ENCODE assay signal across 28 mouse cellular contexts in the genomic region with DNA sequence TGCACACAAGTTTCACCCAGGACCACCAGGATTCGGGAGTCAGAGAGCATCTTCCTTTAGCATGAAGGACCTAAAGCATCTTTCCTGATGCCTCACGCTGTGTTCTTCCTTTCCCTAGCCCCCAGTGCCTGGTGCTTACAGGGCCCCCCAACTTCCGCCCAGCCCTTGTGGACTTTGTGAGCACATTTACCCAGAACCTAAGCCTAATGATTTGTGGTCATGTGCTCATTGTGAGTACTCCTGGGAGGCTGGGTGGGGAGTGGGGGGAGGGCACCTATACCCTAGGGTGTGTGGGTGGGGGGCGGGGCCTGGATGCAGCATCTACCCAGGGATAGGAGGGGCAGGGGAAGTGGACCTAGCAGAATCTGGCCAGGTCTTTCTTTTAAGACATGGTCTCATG. TPM values are rescaled to one million over a fixed set of nuclear protein-coding genes. Genes with fewer than 3 reads are reported as not detected.
DNase-seq lines count a peak whose midpoint lies in the region; ATAC-seq and TF ChIP-seq lines count a peak whose summit lies in the region.
"Had no signal": no experiment of that assay in that cellular context is flagged by ENCODE, and none has a peak within 500 bp of the region (broad histone marks: within the 10 kb centered on the region; RNA-seq: fewer than 3 reads in every experiment).

No protein-coding gene starts in this region.

- no peak for TF ChIP-seq CTCF in liver, postnatal 0 days (IDR thresholded peaks at IDR 0.05; ENCODE audit: low read depth)

- peaks cover 23% of the 10 kb centered on the region for H3K4me1 ChIP-seq in liver, postnatal 0 days (ENCODE audit: insufficient read depth)
- H3K4me1 ChIP-seq in liver, embryonic 12.5 days: no peaks in the 10 kb centered on the region
- H3K4me1 ChIP-seq in intestine, embryonic 15.5 days (replicated peaks): no peaks in the 10 kb centered on the region
- H3K4me1 ChIP-seq: embryonic facial prominence, embryonic 12.5 days; embryonic facial prominence, embryonic 15.5 days had no signal

- no peak overlapping the region for H3K9ac ChIP-seq in liver, postnatal 0 days (replicated peaks)
- no peak overlapping the region for H3K9ac ChIP-seq in liver, embryonic 12.5 days
- H3K9ac ChIP-seq in intestine, embryonic 15.5 days: no peak overlapping the region
- H3K9ac ChIP-seq: embryonic facial prominence, embryonic 12.5 days; embryonic facial prominence, embryonic 15.5 days; forebrain, postnatal 0 days; heart, embryonic 12.5 days; heart, embryonic 15.5 days; hindbrain, embryonic 14.5 days had no signal

- 0 out of 2 replicates have a peak overlapping the region, but pooled peaks have one; percentile 3 for H3K27ac ChIP-seq in liver, postnatal 0 days (ENCODE audit: low read depth)
- no peak overlapping the region for H3K27ac ChIP-seq in liver, embryonic 12.5 days
- H3K27ac ChIP-seq in intestine, embryonic 15.5 days: no peak overlapping the region
- H3K27ac ChIP-seq: embryonic facial prominence, embryonic 12.5 days; embryonic facial prominence, embryonic 15.5 days; heart, embryonic 15.5 days; hindbrain, embryonic 14.5 days; hindbrain, postnatal 0 days had no signal

- no peaks in the 10 kb centered on the region for H3K36me3 ChIP-seq in liver, postnatal 0 days (replicated peaks; ENCODE audit: insufficient read depth, low read length)
- H3K36me3 ChIP-seq in liver, embryonic 12.5 days: no peaks in the 10 kb centered on the region
- H3K36me3 ChIP-seq in intestine, embryonic 15.5 days: no peaks in the 10 kb centered on the region
- no peaks in the 10 kb centered on the region for H3K36me3 ChIP-seq in splenic B cell, adult 2 months (ENCODE audit: control insufficient read depth, insufficient read depth, low read length, poor library complexity, severe bottlenecking)
- H3K36me3 ChIP-seq: embryonic facial prominence, embryonic 12.5 days; embryonic facial prominence, embryonic 15.5 days; heart, embryonic 12.5 days; heart, embryonic 15.5 days had no signal

- no peak overlapping the region for H3K4me2 ChIP-seq in liver, postnatal 0 days (ENCODE audit: low read depth, low read length)
- no peak overlapping the region for H3K4me2 ChIP-seq in liver, embryonic 12.5 days
- no peak overlapping the region for H3K4me2 ChIP-seq in intestine, embryonic 15.5 days (replicated peaks)
- H3K4me2 ChIP-seq: embryonic facial prominence, embryonic 12.5 days; embryonic facial prominence, embryonic 15.5 days; heart, embryonic 12.5 days; heart, embryonic 15.5 days; hindbrain, embryonic 14.5 days had no signal

- ATAC-seq in liver, postnatal 0 days: peak; percentile 30; the same call in 1 of the 2 replicates
- ATAC-seq in liver, embryonic 12.5 days: no peak
- ATAC-seq in intestine, embryonic 15.5 days: peak; percentile 46; the same call in 1 of the 2 replicates
- ATAC-seq: forebrain, embryonic 14.5 days; forebrain, postnatal 0 days; hindbrain, postnatal 0 days had no signal

- DNase-seq in liver, postnatal 0 days: no peak
- DNase-seq in splenic B cell, adult 2 months (ENCODE audit: low read depth, low spot score): peak; percentile 45
- no peak for DNase-seq in heart, postnatal 4 days
- no peak for DNase-seq in layer of hippocampus, postnatal 10 days (ENCODE audit: low spot score in 2 of 2)
- DNase-seq: adrenal gland, adult 2 months; adrenal gland, postnatal 14 days; cerebellum, adult 11 months; cerebellum, adult 2 months; cerebellum, adult 9-11 months; cerebellum, postnatal 25 days; forebrain, postnatal 0 days; gastrocnemius, postnatal 25 days; heart, adult 18-20 months; heart, postnatal 10 days; heart, postnatal 36 days had no signal

- no peaks in the 10 kb centered on the region for H3K9me3 ChIP-seq in liver, postnatal 0 days (ENCODE audit: low read length)
- no peaks in the 10 kb centered on the region for H3K9me3 ChIP-seq in liver, embryonic 12.5 days (replicated peaks)
- H3K9me3 ChIP-seq in intestine, embryonic 15.5 days: no peaks in the 10 kb centered on the region
- H3K9me3 ChIP-seq: embryonic facial prominence, embryonic 12.5 days; embryonic facial prominence, embryonic 15.5 days; heart, embryonic 12.5 days; heart, embryonic 15.5 days had no signal

- 72% methylated on average over 4 of the region's 4 CpGs for WGBS in liver, postnatal 0 days (ENCODE audit: insufficient replicate concordance)
- 66% methylated on average over 4 of the region's 4 CpGs for WGBS in liver, embryonic 12.5 days (ENCODE audit: insufficient replicate concordance)
- 84% methylated on average over 4 of the region's 4 CpGs for WGBS in intestine, embryonic 15.5 days

- no peaks in the 10 kb centered on the region for H3K27me3 ChIP-seq in liver, postnatal 0 days (ENCODE audit: insufficient read depth, low read length)
- no peaks in the 10 kb centered on the region; the same call in none of the 2 replicates for H3K27me3 ChIP-seq in liver, embryonic 12.5 days (replicated peaks)
- no peaks in the 10 kb centered on the region for H3K27me3 ChIP-seq in intestine, embryonic 15.5 days (replicated peaks)
- no peaks in the 10 kb centered on the region for H3K27me3 ChIP-seq in splenic B cell, adult 2 months (ENCODE audit: control insufficient read depth, insufficient read depth, low read length, poor library complexity, severe bottlenecking)
- H3K27me3 ChIP-seq: embryonic facial prominence, embryonic 12.5 days; embryonic facial prominence, embryonic 15.5 days; heart, embryonic 15.5 days had no signal

- H3K4me3 ChIP-seq in liver, postnatal 0 days (ENCODE audit: low read depth, low read length): no peak overlapping the region
- no peak overlapping the region for H3K4me3 ChIP-seq in liver, embryonic 12.5 days
- H3K4me3 ChIP-seq in intestine, embryonic 15.5 days (replicated peaks): no peak overlapping the region
- H3K4me3 ChIP-seq: embryonic facial prominence, embryonic 12.5 days; embryonic facial prominence, embryonic 15.5 days; heart, embryonic 12.5 days; heart, embryonic 15.5 days had no signal

- TF ChIP-seq EP300 in liver, postnatal 0 days (IDR thresholded peaks at IDR 0.05; ENCODE audit: low read depth): no peak

RNA-seq across cellular contexts. Expression of a gene that starts 16.7 kb away (rescaled TPM):
- polyA plus RNA-seq in liver, postnatal 0 days (2015; fragmentation: Nextera tagmentation; extraction: Ambion mirVana): 0.99 and 1.4 TPM in 2 replicates
- not detected in 2 replicates for polyA plus RNA-seq in liver, embryonic 12.5 days (2016; fragmentation: Nextera tagmentation; extraction: Ambion mirVana)
- 0.06 and 0.10 TPM in 2 replicates for polyA plus RNA-seq in intestine, embryonic 15.5 days (2015; fragmentation: Nextera tagmentation; extraction: Ambion mirVana)
- under 1 TPM in 1 of 2 experiments, not detected in 1; 0.11 TPM for total RNA-seq in heart, postnatal 4 days (2021)
- under 1 TPM; 0.38 to 0.57 TPM for total RNA-seq in layer of hippocampus, postnatal 10 days (2021)
- total RNA-seq: common myeloid progenitor, adult 5-6 weeks; gastrocnemius, adult 8-10 months; gastrocnemius, postnatal 25 days; MEL had no signal
- polyA plus RNA-seq: adrenal gland, adult 2 months; forebrain, embryonic 11.5 days; forebrain, embryonic 14.5 days had no signal

RNA-seq across cellular contexts. Expression of a gene that starts 40.6 kb away (rescaled TPM):
- 250 and 269 TPM in 2 replicates for polyA plus RNA-seq in liver, postnatal 0 days (2015; fragmentation: Nextera tagmentation; extraction: Ambion mirVana)
- polyA plus RNA-seq in liver, embryonic 12.5 days (2016; fragmentation: Nextera tagmentation; extraction: Ambion mirVana): 76.5 and 84.4 TPM in 2 replicates
- polyA plus RNA-seq in intestine, embryonic 15.5 days (2015; fragmentation: Nextera tagmentation; extraction: Ambion mirVana): 115 and 138 TPM in 2 replicates
- 10 to 100 TPM; 56.6 to 66.4 TPM for total RNA-seq in heart, postnatal 4 days (2021)
- 10 to 100 TPM; 35.5 to 36.2 TPM for total RNA-seq in layer of hippocampus, postnatal 10 days (2021)
